Mouse (Mus musculus): ENCODE measurements around the gene Adamts2. TPM values are rescaled to one million over a fixed set of nuclear protein-coding genes. Genes with fewer than 3 reads are reported as not detected.

Gene Adamts2
- polyA plus RNA-seq, 1 experiment from 2014 or later = 0.65 TPM

GRCm38 (mm10) chr11:50599156-50599555 lies 2.7 kb upstream of the Adamts2 start:
- no peaks in the 10 kb centered on the region for H3K36me3 ChIP-seq (ENCODE audit: poor library complexity, severe bottlenecking)
- H3K9me3 ChIP-seq (replicated peaks) = no peaks in the 10 kb centered on the region
- H3K4me1 ChIP-seq = peaks cover 22% of the 10 kb centered on the region
- no peak for ATAC-seq
- H3K4me3 ChIP-seq = no peak overlapping the region
- H3K27ac ChIP-seq = no peak overlapping the region
- WGBS = 65% methylated on average over 2 of the region's 2 CpGs
- no peak overlapping the region for H3K9ac ChIP-seq
- H3K4me2 ChIP-seq = no peak overlapping the region
- H3K27me3 ChIP-seq = peaks cover 51% of the 10 kb centered on the region

- peaks cover 22% of the 10 kb centered on the region for H3K4me1 ChIP-seq
- H3K27ac ChIP-seq = no peak overlapping the region
- no peaks in the 10 kb centered on the region for H3K9me3 ChIP-seq (replicated peaks)
- peak overlapping the region; percentile 99 for H3K4me2 ChIP-seq
- H3K27me3 ChIP-seq = peaks cover 69% of the 10 kb centered on the region
- no peaks in the 10 kb centered on the region for H3K36me3 ChIP-seq (ENCODE audit: poor library complexity, severe bottlenecking)
- peak overlapping the region; percentile 62 for H3K4me3 ChIP-seq
- under 1% methylated on average over 59 of the region's 59 CpGs for WGBS
- ATAC-seq = peak; percentile 34
- peak overlapping the region; percentile 60 for H3K9ac ChIP-seq
Observed at GRCm38 (mm10) chr11:50602356-50603081, 635 bp downstream of the Adamts2 start.

DNA sequence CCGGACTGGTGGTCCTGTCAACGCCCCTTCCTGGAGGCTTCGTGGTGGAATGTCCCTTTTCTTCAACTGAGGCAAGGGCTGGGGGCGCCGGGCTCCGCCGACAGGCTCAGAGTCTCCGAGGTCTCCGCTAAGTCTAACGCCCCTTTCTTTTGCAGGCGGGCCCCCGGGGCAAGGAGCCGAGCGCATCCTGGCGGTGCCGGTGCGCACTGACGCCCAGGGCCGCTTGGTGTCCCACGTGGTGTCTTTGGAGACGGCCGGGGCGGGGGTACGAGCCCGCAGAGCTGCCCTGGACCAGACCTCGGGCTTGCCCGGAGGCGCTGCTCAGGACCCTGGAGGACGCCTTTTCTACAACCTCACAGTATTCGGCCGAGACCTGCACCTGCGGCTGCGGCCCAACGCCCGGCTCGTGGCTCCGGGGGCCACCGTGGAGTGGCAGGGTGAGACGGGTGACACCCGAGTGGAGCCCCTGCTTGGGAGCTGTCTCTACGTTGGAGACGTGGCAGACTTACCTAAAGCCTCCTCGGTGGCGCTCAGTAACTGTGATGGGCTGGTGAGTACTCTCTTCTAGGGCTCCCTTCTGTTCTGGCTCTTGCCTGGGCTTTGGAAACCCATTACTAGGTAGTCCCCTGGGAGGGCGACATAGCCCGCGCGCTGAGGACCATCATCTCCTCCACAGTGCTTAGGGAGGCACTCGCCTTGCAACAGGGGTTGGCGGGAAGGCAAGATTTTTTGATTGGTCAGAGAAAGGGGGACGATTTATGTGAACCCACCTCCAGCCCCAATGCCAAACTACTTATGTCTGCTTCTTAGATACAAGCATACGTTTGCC lies 1.4 kb downstream of the Adamts2 start:
- Histone ChIP-seq H3K36me3 (ENCODE audit: poor library complexity, severe bottlenecking) (no peaks in the 10 kb centered on the region), H3K9me3 (replicated peaks) (no peaks in the 10 kb centered on the region), H3K9ac (peak overlapping the region; percentile 60; the same call in 1 of the 2 replicates), H3K27ac (no peak overlapping the region), H3K4me3 (peak overlapping the region; percentile 62), H3K4me1 (peaks cover 22% of the 10 kb centered on the region), H3K27me3 (peaks cover 69% of the 10 kb centered on the region), H3K4me2 (peak overlapping the region; percentile 99)
- 1% methylated on average over 43 of the region's 52 CpGs for WGBS
- ATAC-seq = peak; percentile 67

DNA sequence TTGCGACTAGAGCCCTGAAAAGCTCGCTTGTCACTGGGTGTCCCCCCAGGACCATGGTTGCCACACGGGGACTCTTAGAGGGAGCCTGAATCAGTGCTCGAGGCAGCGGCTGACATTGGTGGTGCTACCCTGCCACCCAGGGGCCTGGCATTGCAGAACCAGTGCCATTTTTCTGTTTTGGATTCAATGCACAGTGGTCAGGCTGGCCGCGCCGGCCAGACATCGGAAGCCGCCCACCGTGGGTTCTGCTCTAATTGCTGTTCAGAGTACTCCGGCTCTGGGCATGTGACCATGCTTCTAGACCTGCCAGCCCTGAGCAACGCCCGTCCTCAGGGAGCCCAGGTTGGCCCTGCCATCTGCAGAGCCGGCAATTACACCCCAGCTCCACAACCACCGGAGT lies 2.5 kb downstream of the Adamts2 start:
- Histone ChIP-seq H3K4me3 (no peak overlapping the region), H3K9ac (no peak overlapping the region), H3K27me3 (peaks cover 66% of the 10 kb centered on the region), H3K36me3 (ENCODE audit: poor library complexity, severe bottlenecking) (no peaks in the 10 kb centered on the region), H3K4me2 (no peak overlapping the region), H3K9me3 (replicated peaks) (no peaks in the 10 kb centered on the region), H3K4me1 (peaks cover 22% of the 10 kb centered on the region), H3K27ac (no peak overlapping the region)
- 78% methylated on average over 16 of the region's 16 CpGs for WGBS
- no peak for ATAC-seq

GRCm38 (mm10) chr11:50611181-50611580 lies 9.3 kb downstream of the Adamts2 start:
- Histone ChIP-seq H3K9ac (no peak overlapping the region), H3K4me3 (no peak overlapping the region), H3K36me3 (ENCODE audit: poor library complexity, severe bottlenecking) (no peaks in the 10 kb centered on the region), H3K4me2 (no peak overlapping the region), H3K9me3 (replicated peaks) (no peaks in the 10 kb centered on the region), H3K4me1 (no peaks in the 10 kb centered on the region), H3K27me3 (no peaks in the 10 kb centered on the region; the same call in 1 of the 2 replicates), H3K27ac (no peak overlapping the region)
- 80% methylated on average over 5 of the region's 5 CpGs for WGBS
- no peak for ATAC-seq

- WGBS = 86% methylated on average over 11 of the region's 11 CpGs
- H3K9me3 ChIP-seq (replicated peaks) = no peaks in the 10 kb centered on the region
- no peaks in the 10 kb centered on the region for H3K27me3 ChIP-seq
- ATAC-seq = no peak
- H3K27ac ChIP-seq = no peak overlapping the region
- H3K36me3 ChIP-seq (ENCODE audit: poor library complexity, severe bottlenecking) = no peaks in the 10 kb centered on the region
- no peak overlapping the region for H3K4me2 ChIP-seq
- no peak overlapping the region for H3K9ac ChIP-seq
- H3K4me1 ChIP-seq = 0 out of 2 replicates have a peak, but pooled peaks cover 2% of the 10 kb centered on the region
- no peak overlapping the region for H3K4me3 ChIP-seq
Observed at GRCm38 (mm10) chr11:50617015-50617543, 15.2 kb downstream of the Adamts2 start.

- ATAC-seq = no peak
- Histone ChIP-seq H3K36me3 (ENCODE audit: poor library complexity, severe bottlenecking) (no peaks in the 10 kb centered on the region), H3K27me3 (no peaks in the 10 kb centered on the region), H3K4me1 (peaks cover 16% of the 10 kb centered on the region), H3K9me3 (replicated peaks) (no peaks in the 10 kb centered on the region), H3K4me2 (no peak overlapping the region), H3K27ac (no peak overlapping the region), H3K4me3 (no peak overlapping the region), H3K9ac (no peak overlapping the region)
- 90% methylated on average over 4 of the region's 4 CpGs for WGBS
Observed at GRCm38 (mm10) chr11:50620926-50621325, 19.0 kb downstream of the Adamts2 start.

- no peaks in the 10 kb centered on the region for H3K9me3 ChIP-seq (replicated peaks)
- peaks cover 16% of the 10 kb centered on the region for H3K4me1 ChIP-seq
- 90% methylated on average over 5 of the region's 5 CpGs for WGBS
- H3K4me2 ChIP-seq = no peak overlapping the region
- H3K27ac ChIP-seq = no peak overlapping the region
- ATAC-seq = no peak
- H3K4me3 ChIP-seq = no peak overlapping the region
- no peak overlapping the region for H3K9ac ChIP-seq
- H3K36me3 ChIP-seq (ENCODE audit: poor library complexity, severe bottlenecking) = no peaks in the 10 kb centered on the region
- H3K27me3 ChIP-seq = no peaks in the 10 kb centered on the region
Observed at GRCm38 (mm10) chr11:50621364-50621763, 19.5 kb downstream of the Adamts2 start.

GRCm38 (mm10) chr11:50622238-50622726 lies 20.4 kb downstream of the Adamts2 start:
- WGBS = 61% methylated on average over 15 of the region's 15 CpGs

GRCm38 (mm10) chr11:50623806-50624205 lies 21.9 kb downstream of the Adamts2 start:
- Histone ChIP-seq H3K4me1 (peaks cover 23% of the 10 kb centered on the region), H3K36me3 (ENCODE audit: poor library complexity, severe bottlenecking) (no peaks in the 10 kb centered on the region), H3K9me3 (replicated peaks) (no peaks in the 10 kb centered on the region), H3K9ac (no peak overlapping the region), H3K27me3 (no peaks in the 10 kb centered on the region), H3K27ac (no peak overlapping the region), H3K4me2 (no peak overlapping the region), H3K4me3 (no peak overlapping the region)
- no peak for ATAC-seq
- 90% methylated on average over 3 of the region's 3 CpGs for WGBS

More at GRCm38 (mm10) chr11:50622238-50622726, 20.4 kb downstream of the Adamts2 start:
- no peaks in the 10 kb centered on the region for H3K36me3 ChIP-seq (ENCODE audit: poor library complexity, severe bottlenecking)
- no peaks in the 10 kb centered on the region for H3K9me3 ChIP-seq (replicated peaks)
- ATAC-seq = no peak
- no peak overlapping the region for H3K4me2 ChIP-seq
- no peak overlapping the region for H3K9ac ChIP-seq
- no peaks in the 10 kb centered on the region for H3K27me3 ChIP-seq
- H3K4me1 ChIP-seq = peaks cover 16% of the 10 kb centered on the region
- no peak overlapping the region for H3K4me3 ChIP-seq
- no peak overlapping the region for H3K27ac ChIP-seq

DNA sequence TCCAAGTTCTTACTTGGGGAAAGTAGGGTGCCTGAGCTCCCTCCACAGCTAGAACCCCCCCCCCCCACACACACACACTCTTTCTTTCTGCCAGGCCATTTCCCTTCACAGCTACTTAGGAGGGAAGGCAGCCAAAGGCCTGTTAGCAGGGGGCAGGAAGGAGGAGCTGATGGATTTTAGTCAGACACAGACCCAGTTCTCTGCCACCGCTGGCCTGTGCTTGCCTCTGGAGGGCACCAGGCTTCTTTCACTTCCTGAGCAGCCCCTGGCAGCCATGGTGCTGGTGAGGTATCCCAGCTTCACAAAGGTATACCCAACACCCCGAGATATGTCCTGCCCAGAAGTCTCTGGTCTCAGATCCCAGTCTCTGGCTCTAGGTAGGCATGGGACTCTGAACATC lies 22.4 kb downstream of the Adamts2 start:
- Histone ChIP-seq H3K9ac (no peak overlapping the region), H3K9me3 (replicated peaks) (no peaks in the 10 kb centered on the region), H3K36me3 (ENCODE audit: poor library complexity, severe bottlenecking) (no peaks in the 10 kb centered on the region), H3K27me3 (no peaks in the 10 kb centered on the region), H3K4me3 (no peak overlapping the region), H3K4me1 (peaks cover 27% of the 10 kb centered on the region), H3K27ac (no peak overlapping the region), H3K4me2 (no peak overlapping the region)
- ATAC-seq = no peak
- WGBS = 65% methylated on average over 2 of the region's 2 CpGs

DNA sequence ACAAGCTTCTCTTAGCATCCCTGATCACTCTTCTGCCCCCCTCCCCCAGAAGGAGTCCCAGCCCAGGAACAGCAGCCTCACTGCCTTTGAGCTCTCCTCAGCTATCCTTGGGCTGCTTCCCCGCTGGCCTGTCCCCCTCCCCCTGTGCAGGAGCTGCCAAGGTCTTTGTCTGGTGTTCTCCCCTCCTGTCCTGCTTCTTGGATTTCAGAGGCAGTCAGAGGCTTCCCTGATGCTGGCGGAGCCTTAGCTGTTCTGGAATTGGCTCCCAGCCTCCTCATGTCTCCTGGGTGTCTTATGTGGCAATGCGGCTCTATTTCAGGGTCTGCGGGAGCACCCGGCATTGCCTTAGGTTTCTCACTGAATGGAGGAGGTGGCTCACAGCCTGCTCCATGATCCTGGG lies 22.8 kb downstream of the Adamts2 start:
- H3K27ac ChIP-seq = no peak overlapping the region
- H3K36me3 ChIP-seq (ENCODE audit: poor library complexity, severe bottlenecking) = no peaks in the 10 kb centered on the region
- no peaks in the 10 kb centered on the region for H3K27me3 ChIP-seq
- no peak overlapping the region for H3K4me3 ChIP-seq
- no peak for ATAC-seq
- peaks cover 32% of the 10 kb centered on the region for H3K4me1 ChIP-seq
- H3K9me3 ChIP-seq (replicated peaks) = no peaks in the 10 kb centered on the region
- no peak overlapping the region for H3K4me2 ChIP-seq
- WGBS = 57% methylated on average over 5 of the region's 5 CpGs
- H3K9ac ChIP-seq = no peak overlapping the region
